Mouse (Mus musculus) liver, adult 2 months (tissue): ENCODE results near the gene Fam24b.

ENCODE experiments used
- CTCF ChIP-seq: fragments of 200-500 bp; IDR thresholded peaks from 2 replicates; pipeline ENCODE4 v1.5.1; 2011; ENCODE audit warnings: low read depth, low read length, control low read depth
- POLR2A ChIP-seq: fragments of 200-500 bp; IDR thresholded peaks from 2 replicates; pipeline ENCODE4 v1.6.1; 2011; ENCODE audit warnings: low read length, control low read depth; ENCODE audit not compliant: insufficient read depth; ENCODE audit errors: extremely low read depth

DNA sequence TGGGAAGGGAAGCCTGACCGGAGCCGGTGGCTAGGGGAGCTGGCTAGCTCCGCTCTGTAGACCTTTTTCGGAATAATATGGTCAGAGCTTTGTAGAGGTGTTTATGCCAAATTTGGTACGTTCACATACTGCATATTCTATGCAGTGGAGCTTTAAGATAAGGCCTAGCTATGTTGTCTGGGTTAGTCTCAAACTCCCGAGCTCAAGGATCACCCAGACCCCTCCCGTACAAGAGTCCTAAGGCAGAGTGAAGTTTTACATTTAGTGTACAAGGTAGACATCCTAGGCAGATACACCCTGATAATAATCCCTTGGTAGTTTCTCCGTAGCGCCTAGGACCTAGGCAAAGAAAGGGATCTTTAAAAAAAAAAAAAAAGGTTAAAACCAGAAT is 42.1 kb upstream of the Fam24b start:
- TF ChIP-seq CTCF (no peak), POLR2A (no peak)
